Mouse (Mus musculus) heart, embryonic 14.5 days (tissue): ENCODE data around the gene Trim26. TPM values are rescaled to one million over a fixed set of nuclear protein-coding genes. Genes with fewer than 3 reads are reported as not detected.

Experiments
- ATAC-seq: fragments of 200-750 bp; cut with Nextera tagmentation; 2 replicates; pipeline ENCODE4 v1.8.0; 2017; ENCODE audit warnings: low read depth, moderate TSS enrichment; ENCODE audit not compliant: insufficient number of reproducible peaks, insufficient read depth, low FRiP score
- H3K27ac ChIP-seq, 2 experiments: fragments of 200-500 bp in 1 of 2; fragments of 300-500 bp in 1 of 2; sonication (generic) in 1 of 2; replicated peaks in 1 of 2; 2 replicates each; pipeline ENCODE4 v1.5.1; 2012 to 2014; ENCODE audit warnings: low read depth in 2 of 2, low read length in 2 of 2, control low read depth in 1 of 2, mild to moderate bottlenecking in 1 of 2, mixed read lengths in 1 of 2; ENCODE audit not compliant: control insufficient read depth in 1 of 2, insufficient read depth in 1 of 2
- H3K27me3 ChIP-seq: fragments of 300-500 bp; sonication (generic); 2 replicates; pipeline ENCODE4 v1.6.1; 2014; ENCODE audit warnings: mild to moderate bottlenecking, low read length, control low read depth; ENCODE audit not compliant: control insufficient read depth, insufficient read depth
- H3K36me3 ChIP-seq: fragments of 300-500 bp; sonication (generic); 2 replicates; pipeline ENCODE4 v1.6.1; 2014; ENCODE audit warnings: mild to moderate bottlenecking, control low read depth, low read length, mixed read lengths; ENCODE audit not compliant: control insufficient read depth, insufficient read depth
- H3K4me1 ChIP-seq, 2 experiments: fragments of 200-500 bp in 1 of 2; fragments of 300-500 bp in 1 of 2; sonication (generic) in 1 of 2; 2 replicates each; pipeline ENCODE4 v1.6.1; 2012 to 2014; ENCODE audit warnings: low read length in 2 of 2, control low read depth in 1 of 2, mixed read lengths in 1 of 2; ENCODE audit not compliant: control insufficient read depth in 2 of 2, insufficient read depth in 2 of 2
- H3K4me2 ChIP-seq: fragments of 300-500 bp; sonication (generic); 2 replicates; pipeline ENCODE4 v1.6.1; 2014; ENCODE audit warnings: mild to moderate bottlenecking, low read length
- H3K4me3 ChIP-seq, 2 experiments: fragments of 200-500 bp in 1 of 2; fragments of 300-500 bp in 1 of 2; sonication (generic) in 1 of 2; 2 replicates each; pipeline ENCODE4 v1.5.1; 2012 to 2014; ENCODE audit warnings: low read length in 2 of 2, mild to moderate bottlenecking in 2 of 2, control low read depth in 1 of 2, low read depth in 1 of 2, moderate library complexity in 1 of 2; ENCODE audit not compliant: control insufficient read depth in 1 of 2, insufficient read depth in 1 of 2
- H3K9ac ChIP-seq: fragments of 300-500 bp; sonication (generic); 2 replicates; pipeline ENCODE4 v1.6.1; 2014; ENCODE audit warnings: mild to moderate bottlenecking, low read length
- H3K9me3 ChIP-seq: fragments of 300-500 bp; sonication (generic); 2 replicates; pipeline ENCODE4 v1.6.1; 2016; ENCODE audit warnings: low read length, control low read depth; ENCODE audit not compliant: control insufficient read depth
- WGBS: fragments of 180-500 bp; shearing (Covaris S2); extraction: QIAGEN DNeasy Blood & Tissue Kit; methylation state at CpG from one replicate; pipeline ENCODE4 v1.1.7; 2014; 5-methylcytosine and 5-hydroxymethylcytosine counted together
- polyA plus RNA-seq: library from polyadenylated mRNA; unstranded; fragments of >200 nt; fragmentation: Nextera tagmentation; extraction: Ambion mirVana; gene quantifications from 2 replicates; pipeline ENCODE4 v1.2.1, GENCODE M21; 2014

Gene Trim26
- polyA plus RNA-seq, 1 experiment from 2014 or later, result 18.8 TPM

DNA sequence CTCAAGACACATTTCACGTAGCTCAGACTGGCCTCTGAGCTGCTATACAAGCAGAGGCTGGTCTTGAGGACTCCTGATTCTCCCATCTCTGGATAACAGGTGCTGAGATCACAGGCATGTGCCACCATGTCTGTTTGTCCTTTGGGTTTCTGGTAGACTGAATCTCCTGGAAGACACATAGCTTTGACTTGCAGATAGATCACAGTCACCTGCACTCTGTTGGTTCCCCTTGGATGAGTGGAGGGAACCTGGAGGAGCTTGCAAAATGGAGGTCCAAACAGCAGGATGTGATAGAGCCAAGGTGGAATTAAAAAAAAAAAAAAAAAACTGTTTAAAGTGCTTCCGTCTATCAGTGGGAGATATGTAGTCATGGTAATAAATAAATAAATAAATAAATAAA lies 31.9 kb downstream of the Trim26 start:
- WGBS, result 80% methylated on average over 2 of the region's 2 CpGs
- Histone ChIP-seq H3K4me2 (no peak overlapping the region), H3K4me3 (no peak overlapping the region), H3K4me1 (peaks cover 2 to 7% of the 10 kb centered on the region in 2 experiments; a peak in 1 of 4 replicates), H3K27me3 (peaks cover 28% of the 10 kb centered on the region), H3K36me3 (no peaks in the 10 kb centered on the region), H3K27ac (no peak overlapping the region), H3K9ac (no peak overlapping the region), H3K9me3 (no peaks in the 10 kb centered on the region)
- no peak for ATAC-seq

DNA sequence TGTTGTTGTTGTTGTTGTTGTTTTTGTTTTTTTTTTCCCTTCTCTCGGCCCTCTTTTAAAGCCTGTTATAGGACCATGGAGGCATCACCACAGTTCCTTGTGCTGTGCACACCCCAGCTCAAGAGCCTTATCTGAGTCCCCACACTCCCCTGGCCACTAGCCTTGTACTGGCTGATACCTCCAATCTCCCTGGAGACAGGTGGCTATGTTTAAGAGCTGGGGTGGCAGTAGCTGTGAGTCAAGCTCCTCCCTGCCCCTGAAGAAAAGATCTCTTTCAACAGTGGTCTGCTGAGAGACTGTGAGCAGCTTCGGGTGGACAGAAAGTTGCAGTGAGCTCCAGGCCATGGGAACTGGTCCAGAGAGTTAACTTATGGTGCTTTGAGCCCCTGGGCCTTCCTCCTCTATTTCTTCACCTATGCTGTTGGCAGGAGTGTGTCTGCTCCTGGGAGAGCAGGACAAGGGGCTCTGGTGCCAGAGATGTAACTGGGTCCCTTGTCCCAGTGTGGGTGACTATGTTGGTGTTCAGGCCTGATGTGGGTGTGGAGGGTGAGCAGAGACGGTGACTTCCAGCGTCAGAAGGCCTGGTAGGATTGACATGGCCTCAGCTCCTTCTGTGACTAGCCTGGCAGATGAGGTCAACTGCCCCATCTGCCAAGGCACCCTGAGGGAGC lies 32.5 kb downstream of the Trim26 start, which contains the start of gene Trim10:
Trim10 (plus strand) TSS at position 291 of the 671 bp plus-strand sequence.
- H3K4me2 ChIP-seq, result peak within 1 kb of the TSS; percentile 34
- no peak for ATAC-seq
- 65% methylated on average over 4 of the region's 4 CpGs for WGBS
- H3K9ac ChIP-seq, result no peak within 1 kb of the TSS
- H3K36me3 ChIP-seq, result no peaks in the 10 kb centered on the region
- peaks cover 28% of the 10 kb centered on the region for H3K27me3 ChIP-seq
- peak within 1 kb of the TSS in 1 of 2 experiments; percentile 8; a peak in 2 of 4 replicates for H3K4me3 ChIP-seq
- no peaks in the 10 kb centered on the region for H3K9me3 ChIP-seq
- H3K27ac ChIP-seq, result no peak within 1 kb of the TSS
- peaks cover 2 to 7% of the 10 kb centered on the region in 2 experiments; a peak in 1 of 4 replicates for H3K4me1 ChIP-seq

DNA sequence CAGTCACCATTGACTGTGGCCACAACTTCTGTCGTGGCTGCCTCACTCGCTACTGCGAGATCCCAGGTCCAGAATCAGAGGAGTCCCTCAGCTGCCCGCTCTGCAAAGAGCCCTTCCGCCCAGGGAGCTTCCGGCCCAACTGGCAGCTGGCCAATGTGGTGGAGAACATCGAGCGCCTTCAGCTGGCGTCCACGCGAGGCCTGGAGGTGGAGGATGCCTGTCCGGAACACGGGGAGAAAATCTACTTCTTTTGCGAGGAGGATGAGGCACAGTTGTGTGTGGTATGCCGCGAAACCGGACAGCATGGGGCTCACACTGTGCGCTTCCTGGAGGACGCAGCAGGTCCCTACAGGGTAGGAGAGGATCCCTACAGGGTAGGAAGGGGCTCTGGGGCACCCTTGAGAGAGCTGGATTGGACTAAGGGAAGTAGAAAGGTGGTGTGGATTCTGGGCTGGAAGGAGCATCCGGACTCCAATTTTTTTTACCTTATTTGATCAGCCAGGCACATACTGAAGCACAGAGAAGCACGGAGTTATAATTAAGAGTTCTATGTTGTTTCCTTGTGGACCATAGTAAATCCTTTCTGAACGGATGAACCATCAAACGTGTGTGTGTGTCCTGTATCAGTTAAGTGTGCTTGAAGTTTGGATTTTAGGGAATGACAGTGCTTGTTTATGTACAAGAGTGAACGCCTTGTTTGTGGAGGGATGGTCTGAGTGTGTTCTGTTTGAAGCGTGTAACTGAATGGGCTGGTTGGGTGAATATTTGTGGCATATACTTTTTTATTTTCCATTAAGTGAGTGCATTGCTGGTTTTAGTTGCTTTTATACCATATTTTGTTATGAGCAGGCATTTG lies 33.2 kb downstream of the Trim26 start:
- H3K36me3 ChIP-seq, result no peaks in the 10 kb centered on the region
- H3K4me2 ChIP-seq, result peak overlapping the region; percentile 34
- peak overlapping the region in 1 of 2 experiments; percentile 8; a peak in 2 of 4 replicates for H3K4me3 ChIP-seq
- H3K4me1 ChIP-seq, result peaks cover 2 to 7% of the 10 kb centered on the region in 2 experiments; a peak in 1 of 4 replicates
- 62% methylated on average over 25 of the region's 25 CpGs for WGBS
- H3K9me3 ChIP-seq, result no peaks in the 10 kb centered on the region
- H3K9ac ChIP-seq, result no peak overlapping the region
- no peak for ATAC-seq
- H3K27ac ChIP-seq, result no peak overlapping the region
- peaks cover 24% of the 10 kb centered on the region for H3K27me3 ChIP-seq

DNA sequence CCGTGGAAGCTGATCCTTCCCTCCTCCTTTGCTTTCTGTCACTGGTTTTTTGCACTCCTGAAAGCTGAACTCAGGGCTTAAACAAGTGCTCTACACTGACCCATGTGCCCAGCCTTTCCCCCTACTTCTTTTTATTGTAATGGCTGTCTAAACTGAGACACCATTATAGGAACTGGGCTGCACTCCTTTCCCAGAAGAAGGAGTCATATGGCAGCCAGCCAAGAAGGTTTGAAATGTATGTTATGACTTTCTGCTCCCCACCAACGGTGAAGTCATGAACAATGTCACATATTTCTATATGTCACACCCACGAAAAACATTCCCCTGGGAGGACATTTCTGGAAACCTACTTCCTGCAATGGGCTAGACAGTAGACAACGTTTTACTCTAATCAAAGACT lies 37.7 kb downstream of the Trim26 start:
- no peaks in the 10 kb centered on the region for H3K9me3 ChIP-seq
- no peak overlapping the region for H3K4me2 ChIP-seq
- ATAC-seq, result no peak
- H3K36me3 ChIP-seq, result no peaks in the 10 kb centered on the region
- no peaks in the 10 kb centered on the region for H3K4me1 ChIP-seq
- H3K27me3 ChIP-seq, result no peaks in the 10 kb centered on the region
- no peak overlapping the region for H3K4me3 ChIP-seq
- 47% methylated on average over 4 of the region's 4 CpGs for WGBS
- H3K27ac ChIP-seq, result no peak overlapping the region
- H3K9ac ChIP-seq, result no peak overlapping the region

DNA sequence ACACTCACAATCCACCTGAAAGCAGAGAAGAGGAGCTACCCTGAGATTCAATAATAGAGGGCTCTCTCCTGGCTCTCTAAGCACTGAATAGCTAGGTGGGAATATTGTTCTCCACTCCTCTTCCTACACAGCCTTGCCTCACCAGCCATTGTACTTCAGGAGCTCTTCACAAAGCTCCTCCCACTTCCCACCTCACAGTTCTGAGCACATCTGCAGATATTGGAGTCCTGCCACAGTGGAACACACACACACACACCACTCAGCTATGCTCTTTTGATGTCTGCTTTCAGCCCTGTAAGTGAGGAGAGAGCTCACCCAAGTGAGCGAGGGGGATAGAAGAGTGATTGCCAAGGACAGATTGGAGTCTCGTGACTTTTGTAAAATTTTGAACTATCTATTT lies 46.4 kb downstream of the Trim26 start:
- ATAC-seq, result no peak
- no peaks in the 10 kb centered on the region for H3K27me3 ChIP-seq
- no peak overlapping the region for H3K4me3 ChIP-seq
- no peaks in the 10 kb centered on the region for H3K9me3 ChIP-seq
- no peak overlapping the region for H3K4me2 ChIP-seq
- no peaks in the 10 kb centered on the region for H3K4me1 ChIP-seq
- WGBS, result 70% methylated on average over 2 of the region's 2 CpGs
- no peaks in the 10 kb centered on the region for H3K36me3 ChIP-seq
- no peak overlapping the region for H3K27ac ChIP-seq
- H3K9ac ChIP-seq, result no peak overlapping the region

DNA sequence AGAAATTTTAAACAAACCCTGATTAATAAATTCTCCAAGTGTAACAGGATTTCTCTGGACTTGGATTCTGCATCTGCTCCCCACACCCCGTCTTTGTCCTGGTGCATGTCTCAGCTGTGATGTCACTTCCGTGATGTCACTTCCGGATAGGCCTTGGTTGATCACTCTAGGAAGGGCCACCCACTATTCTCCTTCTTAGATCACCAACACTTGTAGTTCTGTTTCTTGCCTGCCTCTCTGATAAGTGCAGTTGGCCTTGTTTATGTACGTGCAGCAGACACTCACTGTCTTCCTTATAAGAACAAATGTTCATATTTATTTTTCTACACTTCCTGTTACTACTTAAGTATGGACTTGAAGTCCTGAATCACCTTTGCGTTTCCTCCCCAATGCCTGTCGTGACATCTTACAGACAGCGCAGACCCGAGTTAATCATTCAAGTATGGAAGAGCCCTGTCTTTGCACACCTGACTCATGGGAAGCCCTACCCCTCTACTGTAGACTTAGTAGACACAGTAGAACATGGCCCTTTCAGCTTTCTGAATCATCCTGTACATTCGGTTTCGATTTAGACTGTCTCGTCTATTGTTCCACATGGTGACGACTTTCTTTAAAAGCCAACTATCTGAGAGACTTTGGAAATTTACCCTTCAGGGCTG lies 48.3 kb downstream of the Trim26 start:
- Histone ChIP-seq H3K36me3 (no peaks in the 10 kb centered on the region), H3K27me3 (no peaks in the 10 kb centered on the region), H3K9me3 (no peaks in the 10 kb centered on the region), H3K9ac (no peak overlapping the region), H3K27ac (no peak overlapping the region), H3K4me2 (no peak overlapping the region), H3K4me3 (no peak overlapping the region), H3K4me1 (no peaks in the 10 kb centered on the region)
- 88% methylated on average over 12 of the region's 12 CpGs for WGBS
- ATAC-seq, result no peak

DNA sequence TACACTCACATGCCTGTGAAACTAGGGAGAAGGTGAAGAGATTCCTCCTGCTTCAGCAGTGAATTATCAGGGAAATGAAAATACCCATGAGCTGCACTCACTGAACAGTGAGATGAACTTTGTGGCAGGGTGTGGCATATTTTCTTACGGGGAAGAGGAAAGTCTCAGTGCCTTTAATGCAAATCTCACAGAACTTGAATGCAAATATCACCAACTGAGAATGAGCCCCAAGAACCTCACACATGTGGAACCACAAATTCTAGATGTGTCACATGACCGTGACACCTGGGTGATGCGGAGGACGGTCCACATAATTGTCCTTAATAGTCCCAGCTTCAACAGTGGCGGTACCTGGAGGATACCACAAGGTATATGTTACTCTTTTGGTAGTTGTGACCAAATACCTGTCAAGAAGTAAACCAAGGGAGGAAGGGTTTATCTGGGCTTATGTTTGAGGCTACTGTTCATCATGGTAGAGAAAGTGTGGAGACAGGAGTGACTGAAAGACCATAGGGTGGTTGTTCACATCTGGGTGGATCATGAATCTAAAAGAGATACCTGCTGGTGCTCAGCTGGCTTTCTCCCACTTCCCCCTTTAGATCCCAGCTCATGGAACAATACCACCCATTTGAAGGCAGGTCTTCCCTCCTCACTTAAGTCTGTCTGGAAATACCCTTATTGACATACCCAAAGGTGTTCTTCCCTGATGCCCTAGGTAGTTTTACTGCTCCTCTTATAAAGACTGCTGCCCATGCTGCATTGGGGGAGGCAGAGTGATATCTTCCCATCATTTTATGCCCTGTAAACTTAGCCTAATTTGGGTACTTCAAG lies 53.4 kb downstream of the Trim26 start, which contains the start of gene Trim40:
Trim40 (minus strand) TSS at position 51 of the 831 bp plus-strand sequence.
- Histone ChIP-seq H3K27me3 (no peaks in the 10 kb centered on the region), H3K4me1 (no peaks in the 10 kb centered on the region), H3K9ac (no peak within 1 kb of the TSS), H3K4me2 (no peak within 1 kb of the TSS), H3K4me3 (no peak within 1 kb of the TSS), H3K9me3 (no peaks in the 10 kb centered on the region), H3K27ac (no peak within 1 kb of the TSS), H3K36me3 (no peaks in the 10 kb centered on the region)
- WGBS, result 82% methylated on average over 5 of the region's 5 CpGs
- no peak for ATAC-seq
